Mouse (Mus musculus) intestine, postnatal 0 days (tissue): ENCODE measurements around the gene Slc36a3. TPM values are rescaled to one million over a fixed set of nuclear protein-coding genes. Genes with fewer than 3 reads are reported as not detected.

Experiments used
- ATAC-seq: fragments of 200-750 bp; cut with Nextera tagmentation; 2 replicates; pipeline ENCODE4 v1.8.0; 2017; ENCODE audit warnings: mild to moderate bottlenecking, moderate TSS enrichment, moderate library complexity
- H3K27ac ChIP-seq: fragments of 300-500 bp; sonication (generic); 2 replicates; pipeline ENCODE4 v1.5.1; 2014; ENCODE audit warnings: mild to moderate bottlenecking, low read depth, low read length, moderate library complexity
- H3K27me3 ChIP-seq: fragments of 300-500 bp; sonication (generic); replicated peaks from 2 replicates; pipeline ENCODE4 v1.6.1; 2014; ENCODE audit warnings: low read length, mixed read lengths; ENCODE audit not compliant: control insufficient read depth, insufficient read depth
- H3K36me3 ChIP-seq: fragments of 300-500 bp; sonication (generic); 2 replicates; pipeline ENCODE4 v1.6.1; 2014; ENCODE audit warnings: mild to moderate bottlenecking, moderate library complexity; ENCODE audit not compliant: control insufficient read depth, insufficient read depth
- H3K4me1 ChIP-seq: fragments of 300-500 bp; sonication (generic); replicated peaks from 2 replicates; pipeline ENCODE4 v1.6.1; 2014; ENCODE audit warnings: antibody characterized with exemption, low read length, mixed read lengths; ENCODE audit not compliant: control insufficient read depth, insufficient read depth
- H3K4me2 ChIP-seq: fragments of 300-500 bp; sonication (generic); replicated peaks from 2 replicates; pipeline ENCODE4 v1.6.1; 2014; ENCODE audit warnings: low read depth, mild to moderate bottlenecking, moderate library complexity
- H3K4me3 ChIP-seq: fragments of 300-500 bp; sonication (generic); 2 replicates; pipeline ENCODE4 v1.5.1; 2014; ENCODE audit warnings: low read depth, low read length
- H3K9ac ChIP-seq: fragments of 300-500 bp; sonication (generic); 2 replicates; pipeline ENCODE4 v1.6.1; 2014; ENCODE audit warnings: mild to moderate bottlenecking, low read depth, low read length
- H3K9me3 ChIP-seq: fragments of 300-500 bp; sonication (generic); 2 replicates; pipeline ENCODE4 v1.6.1; 2016; ENCODE audit warnings: mixed run types; ENCODE audit not compliant: control insufficient read depth
- CTCF ChIP-seq: sonication (generic); IDR thresholded peaks from 2 replicates; pipeline ENCODE4 v1.5.1; 2016; ENCODE audit warnings: low read depth, mild to moderate bottlenecking, control low read depth, antibody characterized with exemption, moderate library complexity
- WGBS: fragments of 180-500 bp; shearing (Covaris S2); extraction: QIAGEN DNeasy Blood & Tissue Kit; methylation state at CpG from one replicate; pipeline ENCODE4 v1.1.7; 2014; 5-methylcytosine and 5-hydroxymethylcytosine counted together
- polyA plus RNA-seq: library from polyadenylated mRNA; unstranded; fragments of >200 nt; fragmentation: Nextera tagmentation; extraction: Ambion mirVana; gene quantifications from 2 replicates; pipeline ENCODE4 v1.2.1, GENCODE M21; 2015

Gene Slc36a3
- polyA plus RNA-seq, 1 experiment from 2014 or later: not detected

- H3K36me3 ChIP-seq: no peaks in the 10 kb centered on the region
- H3K9me3 ChIP-seq: no peaks in the 10 kb centered on the region
- 86% methylated on average over 1 of the region's 1 CpGs for WGBS
- no peak overlapping the region for H3K27ac ChIP-seq
- H3K4me2 ChIP-seq: no peak overlapping the region
- H3K4me1 ChIP-seq: no peaks in the 10 kb centered on the region
- H3K27me3 ChIP-seq: no peaks in the 10 kb centered on the region
- no peak overlapping the region for H3K9ac ChIP-seq
- no peak overlapping the region for H3K4me3 ChIP-seq
- ATAC-seq: no peak
- no peak for TF ChIP-seq CTCF
Measured at GRCm38 (mm10) chr11:55106636-55107035, 44.9 kb downstream of the Slc36a3 start.

GRCm38 (mm10) chr11:55105389-55105788 is 46.1 kb downstream of the Slc36a3 start:
- 63% methylated on average over 4 of the region's 4 CpGs for WGBS
- TF ChIP-seq CTCF: no peak

GRCm38 (mm10) chr11:55103229-55103628 is 48.3 kb downstream of the Slc36a3 start:
- Histone ChIP-seq H3K36me3 (no peaks in the 10 kb centered on the region), H3K9me3 (no peaks in the 10 kb centered on the region), H3K27ac (no peak overlapping the region), H3K9ac (no peak overlapping the region), H3K4me2 (no peak overlapping the region), H3K4me3 (no peak overlapping the region), H3K4me1 (no peaks in the 10 kb centered on the region), H3K27me3 (no peaks in the 10 kb centered on the region)
- no peak for ATAC-seq
- TF ChIP-seq CTCF: no peak
- 93% methylated on average over 3 of the region's 3 CpGs for WGBS

More at GRCm38 (mm10) chr11:55105389-55105788, 46.1 kb downstream of the Slc36a3 start:
- no peak overlapping the region for H3K9ac ChIP-seq
- H3K27ac ChIP-seq: no peak overlapping the region
- no peak overlapping the region for H3K4me2 ChIP-seq
- no peak overlapping the region for H3K4me3 ChIP-seq
- no peaks in the 10 kb centered on the region for H3K9me3 ChIP-seq
- ATAC-seq: no peak
- no peaks in the 10 kb centered on the region for H3K4me1 ChIP-seq
- H3K36me3 ChIP-seq: no peaks in the 10 kb centered on the region
- no peaks in the 10 kb centered on the region for H3K27me3 ChIP-seq

GRCm38 (mm10) chr11:55102015-55102414 is 49.5 kb downstream of the Slc36a3 start:
- H3K9me3 ChIP-seq: no peaks in the 10 kb centered on the region
- H3K9ac ChIP-seq: no peak overlapping the region
- no peak for ATAC-seq
- no peak overlapping the region for H3K27ac ChIP-seq
- TF ChIP-seq CTCF: no peak
- 87% methylated on average over 3 of the region's 3 CpGs for WGBS
- no peak overlapping the region for H3K4me3 ChIP-seq
- H3K27me3 ChIP-seq: no peaks in the 10 kb centered on the region
- no peaks in the 10 kb centered on the region for H3K4me1 ChIP-seq
- H3K36me3 ChIP-seq: no peaks in the 10 kb centered on the region
- H3K4me2 ChIP-seq: no peak overlapping the region

- no peak for TF ChIP-seq CTCF
- no peak for ATAC-seq
- H3K4me1 ChIP-seq: no peaks in the 10 kb centered on the region
- no peaks in the 10 kb centered on the region for H3K27me3 ChIP-seq
- no peak overlapping the region for H3K4me3 ChIP-seq
- H3K4me2 ChIP-seq: no peak overlapping the region
- no peaks in the 10 kb centered on the region for H3K36me3 ChIP-seq
- H3K9ac ChIP-seq: no peak overlapping the region
- H3K9me3 ChIP-seq: no peaks in the 10 kb centered on the region
- WGBS: 78% methylated on average over 4 of the region's 4 CpGs
- H3K27ac ChIP-seq: no peak overlapping the region
Measured at GRCm38 (mm10) chr11:55099868-55100267, 51.6 kb downstream of the Slc36a3 start.

GRCm38 (mm10) chr11:55099019-55099771 is 52.3 kb downstream of the Slc36a3 start:
- H3K4me2 ChIP-seq: no peak overlapping the region
- no peaks in the 10 kb centered on the region for H3K27me3 ChIP-seq
- H3K4me1 ChIP-seq: no peaks in the 10 kb centered on the region
- no peak overlapping the region for H3K4me3 ChIP-seq
- H3K36me3 ChIP-seq: no peaks in the 10 kb centered on the region
- ATAC-seq: no peak
- TF ChIP-seq CTCF: no peak
- 91% methylated on average over 8 of the region's 8 CpGs for WGBS
- H3K27ac ChIP-seq: no peak overlapping the region
- H3K9me3 ChIP-seq: no peaks in the 10 kb centered on the region
- no peak overlapping the region for H3K9ac ChIP-seq
